Mouse (Mus musculus): ENCODE results near the gene Brinp3. TPM values are rescaled to one million over a fixed set of nuclear protein-coding genes. Genes with fewer than 3 reads are reported as not detected.
"Not testable (repeated sequence)": the region's sequence is repeated elsewhere in the genome, so short reads cannot be mapped to it uniquely, and the experiment has no call there.

Gene Brinp3
- total RNA-seq (2021) = 10 to 100 TPM; 14.6 to 16.1 TPM

- DNase-seq (ENCODE audit: extremely low spot score in 1 of 2, low spot score in 1 of 2) = peak; percentile 18 to 40
Observed at GRCm38 (mm10) chr1:146494681-146495331, at the start of gene Brinp3. Gene Brinp3 (plus strand): TSS chr1:146494760.

GRCm38 (mm10) chr1:146494221-146494620 lies 339 bp upstream of the Brinp3 start:
- DNase-seq (ENCODE audit: extremely low spot score in 1 of 2, low spot score in 1 of 2) = peak in 1 of 2 experiments; percentile 8

GRCm38 (mm10) chr1:146495386-146495785 lies 826 bp downstream of the Brinp3 start:
- peak in 1 of 2 experiments; percentile 9 for DNase-seq (ENCODE audit: extremely low spot score in 1 of 2, low spot score in 1 of 2)

- peak; percentile 27 to 46 for DNase-seq (ENCODE audit: extremely low spot score in 1 of 2, low spot score in 1 of 2)
Observed at GRCm38 (mm10) chr1:146497381-146498081, 3.0 kb downstream of the Brinp3 start.

- DNase-seq (ENCODE audit: extremely low spot score in 1 of 2, low spot score in 1 of 2) = peak; percentile 16 to 19
Observed at GRCm38 (mm10) chr1:146498085-146498779, 3.7 kb downstream of the Brinp3 start.

- no peak for DNase-seq (ENCODE audit: extremely low spot score in 1 of 2, low spot score in 1 of 2)
Observed at GRCm38 (mm10) chr1:146498780-146499114, 4.2 kb downstream of the Brinp3 start.

- no peak for DNase-seq (ENCODE audit: extremely low spot score in 1 of 2, low spot score in 1 of 2)
Observed at GRCm38 (mm10) chr1:146515377-146515776, 20.8 kb downstream of the Brinp3 start.

GRCm38 (mm10) chr1:146523727-146524573 lies 29.4 kb downstream of the Brinp3 start:
- DNase-seq (ENCODE audit: extremely low spot score in 1 of 2, low spot score in 1 of 2) = no peak

GRCm38 (mm10) chr1:146528572-146528971 lies 34.0 kb downstream of the Brinp3 start:
- no peak for DNase-seq (ENCODE audit: extremely low spot score in 1 of 2, low spot score in 1 of 2)

- peak in 1 of 2 experiments; percentile 20 for DNase-seq (ENCODE audit: extremely low spot score in 1 of 2, low spot score in 1 of 2)
Observed at GRCm38 (mm10) chr1:146546847-146547428, 52.4 kb downstream of the Brinp3 start.

- DNase-seq (ENCODE audit: extremely low spot score in 1 of 2, low spot score in 1 of 2) = no peak
Observed at GRCm38 (mm10) chr1:146556982-146557381, 62.4 kb downstream of the Brinp3 start.

- no peak for DNase-seq (ENCODE audit: extremely low spot score in 1 of 2, low spot score in 1 of 2)
Observed at GRCm38 (mm10) chr1:146562144-146562543, 67.6 kb downstream of the Brinp3 start.

GRCm38 (mm10) chr1:146584181-146584580 lies 89.6 kb downstream of the Brinp3 start:
- no peak for DNase-seq (ENCODE audit: extremely low spot score in 1 of 2, low spot score in 1 of 2)

- DNase-seq (ENCODE audit: extremely low spot score in 1 of 2, low spot score in 1 of 2) = no peak
Observed at GRCm38 (mm10) chr1:146632895-146633294, 138.3 kb downstream of the Brinp3 start.

- DNase-seq (ENCODE audit: extremely low spot score in 1 of 2, low spot score in 1 of 2) = no peak
Observed at GRCm38 (mm10) chr1:146657214-146657613, 162.7 kb downstream of the Brinp3 start.

GRCm38 (mm10) chr1:146700724-146701123 lies 206.2 kb downstream of the Brinp3 start:
- DNase-seq (ENCODE audit: extremely low spot score in 1 of 2, low spot score in 1 of 2) = no peak

GRCm38 (mm10) chr1:146719556-146719955 lies 225.0 kb downstream of the Brinp3 start:
- no peak for DNase-seq (ENCODE audit: extremely low spot score in 1 of 2, low spot score in 1 of 2)

GRCm38 (mm10) chr1:146724784-146725513 lies 230.4 kb downstream of the Brinp3 start:
- not testable (repeated sequence) for DNase-seq (ENCODE audit: extremely low spot score in 1 of 2, low spot score in 1 of 2)

- no peak for DNase-seq (ENCODE audit: extremely low spot score in 1 of 2, low spot score in 1 of 2)
Observed at GRCm38 (mm10) chr1:146751066-146751465, 256.5 kb downstream of the Brinp3 start.
